Mouse (Mus musculus) kidney, embryonic 14.5 days (tissue): ENCODE data around the gene Syne1. TPM values are rescaled to one million over a fixed set of nuclear protein-coding genes. Genes with fewer than 3 reads are reported as not detected.
A peak's percentile ranks its signal among the peaks of the same experiment; 100 is the strongest.

Experiments
- ATAC-seq: fragments of 200-750 bp; cut with Nextera tagmentation; 2 replicates; pipeline ENCODE4 v1.8.0; 2017; ENCODE audit warnings: moderate number of reproducible peaks, mild to moderate bottlenecking, moderate TSS enrichment, moderate library complexity; ENCODE audit not compliant: low FRiP score, low TSS enrichment
- H3K27ac ChIP-seq: fragments of 300-500 bp; sonication (generic); 2 replicates; pipeline ENCODE4 v1.5.1; 2014; ENCODE audit warnings: low read depth, mild to moderate bottlenecking, low read length, moderate library complexity, mixed read lengths
- H3K27me3 ChIP-seq: fragments of 300-500 bp; sonication (generic); 2 replicates; pipeline ENCODE4 v1.6.1; 2014; ENCODE audit warnings: mild to moderate bottlenecking, low read length; ENCODE audit not compliant: control insufficient read depth, insufficient read depth
- H3K36me3 ChIP-seq: fragments of 300-500 bp; sonication (generic); 2 replicates; pipeline ENCODE4 v1.6.1; 2014; ENCODE audit warnings: low read length, mixed read lengths; ENCODE audit not compliant: control insufficient read depth, insufficient read depth
- H3K4me1 ChIP-seq: fragments of 300-500 bp; sonication (generic); 2 replicates; pipeline ENCODE4 v1.6.1; 2014; ENCODE audit warnings: low read length, mixed read lengths; ENCODE audit not compliant: control insufficient read depth, insufficient read depth
- H3K4me2 ChIP-seq: fragments of 300-500 bp; sonication (generic); replicated peaks from 2 replicates; pipeline ENCODE4 v1.6.1; 2014; ENCODE audit warnings: low read depth, mild to moderate bottlenecking, low read length
- H3K4me3 ChIP-seq: fragments of 300-500 bp; sonication (generic); 2 replicates; pipeline ENCODE4 v1.5.1; 2014; ENCODE audit warnings: mild to moderate bottlenecking, low read length
- H3K9ac ChIP-seq: fragments of 300-500 bp; sonication (generic); 2 replicates; pipeline ENCODE4 v1.6.1; 2014; ENCODE audit warnings: low read depth, mild to moderate bottlenecking, low read length, moderate library complexity
- H3K9me3 ChIP-seq: fragments of 300-500 bp; sonication (generic); 2 replicates; pipeline ENCODE4 v1.6.1; 2016; ENCODE audit warnings: low read length; ENCODE audit not compliant: control insufficient read depth
- WGBS: fragments of 180-500 bp; shearing (Covaris S2); extraction: QIAGEN DNeasy Blood & Tissue Kit; methylation state at CpG from one replicate; pipeline ENCODE4 v1.1.7; 2014; 5-methylcytosine and 5-hydroxymethylcytosine counted together
- polyA plus RNA-seq: library from polyadenylated mRNA; unstranded; fragments of >200 nt; fragmentation: Nextera tagmentation; extraction: Ambion mirVana; gene quantifications from 2 replicates; pipeline ENCODE4 v1.2.1, GENCODE M21; 2014

Gene Syne1
- 3.6 and 5.8 TPM in 2 replicates for polyA plus RNA-seq

DNA sequence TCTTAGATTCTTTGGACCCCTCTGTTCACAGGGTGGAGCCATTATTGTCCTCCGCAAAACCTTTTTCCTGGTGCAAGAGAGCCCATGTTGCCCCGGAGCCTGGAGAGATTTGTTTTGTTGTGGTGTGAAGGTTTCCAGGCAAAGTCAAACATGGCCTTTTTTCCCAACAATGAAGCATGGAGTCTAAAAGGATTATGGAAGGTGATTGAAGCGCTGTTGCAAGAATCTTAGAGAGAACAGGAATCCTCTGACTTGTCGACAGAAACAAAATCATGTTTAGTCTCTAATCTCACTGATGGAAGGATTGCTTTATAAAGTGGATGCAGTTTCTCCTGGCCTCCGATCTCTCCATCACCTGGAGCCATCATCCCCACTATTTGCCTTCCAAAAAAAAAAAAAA lies at the start of gene Syne1:
Gene Syne1 (minus strand): TSS at position 101 of the 400 bp plus-strand sequence.
- no peak for ATAC-seq
- WGBS = 83% methylated on average over 5 of the region's 5 CpGs
- Histone ChIP-seq H3K9me3 (no peaks in the 10 kb centered on the region), H3K27me3 (peaks cover 3% of the 10 kb centered on the region; the same call in 1 of the 2 replicates), H3K36me3 (no peaks in the 10 kb centered on the region), H3K4me3 (peak within 1 kb of the TSS; percentile 50), H3K4me2 (peak within 1 kb of the TSS; percentile 92), H3K27ac (no peak within 1 kb of the TSS), H3K4me1 (peaks cover 9% of the 10 kb centered on the region; the same call in 1 of the 2 replicates), H3K9ac (peak within 1 kb of the TSS; percentile 51)

DNA sequence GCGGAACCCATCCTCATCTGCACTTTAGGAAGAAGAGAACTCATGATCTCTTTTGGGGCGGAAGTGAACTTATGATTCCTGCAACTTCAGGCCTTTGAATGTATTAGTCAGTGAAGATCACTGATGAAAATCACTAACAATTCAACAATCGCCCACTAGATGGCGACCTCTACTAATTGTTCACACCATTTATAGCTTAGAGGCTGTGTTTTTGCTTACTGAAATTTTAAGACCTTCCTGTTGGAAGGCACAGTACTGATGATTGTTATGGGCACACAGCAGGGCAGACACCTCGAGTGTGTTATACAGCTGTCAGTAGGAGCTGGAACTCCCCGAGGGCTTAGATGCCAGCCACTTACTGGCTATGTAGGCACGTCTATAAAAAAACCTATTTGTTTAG lies 48.8 kb upstream of the Syne1 start:
- Histone ChIP-seq H3K36me3 (no peaks in the 10 kb centered on the region), H3K9me3 (no peaks in the 10 kb centered on the region), H3K4me3 (no peak overlapping the region), H3K27me3 (no peaks in the 10 kb centered on the region), H3K9ac (no peak overlapping the region), H3K4me2 (no peak overlapping the region), H3K27ac (no peak overlapping the region), H3K4me1 (no peaks in the 10 kb centered on the region)
- peak; percentile 79 for ATAC-seq
- 19% methylated on average over 7 of the region's 7 CpGs for WGBS

GRCm38 (mm10) chr10:5596559-5596958 lies 45.3 kb upstream of the Syne1 start:
- Histone ChIP-seq H3K27ac (no peak overlapping the region), H3K4me1 (no peaks in the 10 kb centered on the region), H3K27me3 (no peaks in the 10 kb centered on the region), H3K4me3 (no peak overlapping the region), H3K36me3 (no peaks in the 10 kb centered on the region), H3K4me2 (no peak overlapping the region), H3K9me3 (no peaks in the 10 kb centered on the region), H3K9ac (no peak overlapping the region)
- 61% methylated on average over 6 of the region's 6 CpGs for WGBS
- ATAC-seq = no peak

- H3K4me3 ChIP-seq = peak overlapping the region; percentile 16
- H3K27ac ChIP-seq = no peak overlapping the region
- no peak overlapping the region for H3K9ac ChIP-seq
- no peaks in the 10 kb centered on the region for H3K27me3 ChIP-seq
- no peaks in the 10 kb centered on the region for H3K36me3 ChIP-seq
- no peak for ATAC-seq
- no peaks in the 10 kb centered on the region for H3K9me3 ChIP-seq
- 64% methylated on average over 5 of the region's 5 CpGs for WGBS
- no peaks in the 10 kb centered on the region for H3K4me1 ChIP-seq
- no peak overlapping the region for H3K4me2 ChIP-seq
Measured at GRCm38 (mm10) chr10:5594457-5594856, 43.2 kb upstream of the Syne1 start.

DNA sequence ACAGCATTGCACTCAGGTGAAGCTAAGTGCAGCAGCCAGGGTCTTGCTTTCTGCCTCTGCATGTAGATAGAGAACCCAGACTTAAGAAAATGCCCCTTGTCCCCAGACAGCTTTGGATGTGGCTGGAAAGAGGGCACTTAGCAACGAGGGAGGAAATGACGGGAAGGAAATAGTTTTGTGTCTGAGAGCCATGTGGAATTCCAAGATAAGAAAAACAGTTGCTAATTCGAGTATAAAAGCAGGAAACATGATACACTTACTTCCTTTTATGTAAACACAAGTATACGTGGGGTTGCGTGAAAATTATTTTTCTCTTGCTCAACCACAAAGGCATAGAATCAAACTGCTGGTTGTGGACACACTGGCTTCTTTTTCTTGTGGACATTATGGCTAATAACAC lies 42.2 kb upstream of the Syne1 start, which contains the start of gene Myct1:
Gene Myct1 (plus strand): TSS at position 312 of the 400 bp plus-strand sequence.
- no peak within 1 kb of the TSS for H3K27ac ChIP-seq
- no peaks in the 10 kb centered on the region for H3K9me3 ChIP-seq
- peak within 1 kb of the TSS; percentile 16 for H3K4me3 ChIP-seq
- no peak within 1 kb of the TSS for H3K4me2 ChIP-seq
- no peaks in the 10 kb centered on the region for H3K27me3 ChIP-seq
- no peaks in the 10 kb centered on the region for H3K4me1 ChIP-seq
- WGBS = 19% methylated on average over 5 of the region's 5 CpGs
- H3K9ac ChIP-seq = no peak within 1 kb of the TSS
- H3K36me3 ChIP-seq = no peaks in the 10 kb centered on the region
- ATAC-seq = no peak

- no peaks in the 10 kb centered on the region for H3K36me3 ChIP-seq
- no peak overlapping the region for H3K27ac ChIP-seq
- H3K9ac ChIP-seq = no peak overlapping the region
- no peak overlapping the region for H3K4me2 ChIP-seq
- ATAC-seq = no peak
- no peak overlapping the region for H3K4me3 ChIP-seq
- 72% methylated on average over 4 of the region's 4 CpGs for WGBS
- no peaks in the 10 kb centered on the region for H3K27me3 ChIP-seq
- H3K4me1 ChIP-seq = no peaks in the 10 kb centered on the region
- no peaks in the 10 kb centered on the region for H3K9me3 ChIP-seq
Measured at GRCm38 (mm10) chr10:5591996-5592395, 40.7 kb upstream of the Syne1 start.

GRCm38 (mm10) chr10:5591061-5591460 lies 39.8 kb upstream of the Syne1 start:
- Histone ChIP-seq H3K36me3 (no peaks in the 10 kb centered on the region), H3K9ac (no peak overlapping the region), H3K4me3 (no peak overlapping the region), H3K27ac (no peak overlapping the region), H3K9me3 (no peaks in the 10 kb centered on the region), H3K4me1 (no peaks in the 10 kb centered on the region), H3K27me3 (no peaks in the 10 kb centered on the region), H3K4me2 (no peak overlapping the region)
- ATAC-seq = no peak
- 87% methylated on average over 2 of the region's 2 CpGs for WGBS

DNA sequence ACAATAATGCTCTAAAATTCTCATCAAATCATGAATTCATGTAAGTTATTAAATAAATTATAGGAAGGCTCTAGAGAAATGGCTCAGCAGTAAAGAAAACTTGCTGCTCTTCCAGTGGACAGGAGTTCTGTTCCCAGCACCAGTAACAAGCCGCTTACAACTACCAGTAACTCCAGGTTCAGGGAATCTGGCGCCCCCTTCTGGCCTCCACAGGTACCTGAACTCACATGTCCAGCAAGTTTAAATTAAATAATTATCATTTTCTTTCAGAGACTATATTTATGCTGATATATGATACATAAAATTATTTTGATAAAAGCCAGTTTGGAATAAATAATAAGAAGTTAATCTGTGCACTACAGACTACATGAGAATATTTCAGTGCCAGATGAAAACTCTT lies 22.0 kb upstream of the Syne1 start:
- Histone ChIP-seq H3K9me3 (no peaks in the 10 kb centered on the region), H3K4me2 (no peak overlapping the region), H3K36me3 (no peaks in the 10 kb centered on the region), H3K27ac (no peak overlapping the region), H3K4me1 (no peaks in the 10 kb centered on the region), H3K9ac (no peak overlapping the region), H3K27me3 (no peaks in the 10 kb centered on the region), H3K4me3 (no peak overlapping the region)
- no peak for ATAC-seq
- WGBS = 61% methylated on average over 2 of the region's 2 CpGs

GRCm38 (mm10) chr10:5571332-5571731 lies 20.1 kb upstream of the Syne1 start:
- no peak overlapping the region for H3K4me3 ChIP-seq
- ATAC-seq = peak; percentile 66
- 10% methylated on average over 5 of the region's 5 CpGs for WGBS

More at GRCm38 (mm10) chr10:5571332-5571731, 20.1 kb upstream of the Syne1 start:
- Histone ChIP-seq H3K9me3 (no peaks in the 10 kb centered on the region), H3K4me1 (no peaks in the 10 kb centered on the region), H3K27me3 (no peaks in the 10 kb centered on the region), H3K4me2 (no peak overlapping the region), H3K27ac (no peak overlapping the region), H3K9ac (no peak overlapping the region), H3K36me3 (no peaks in the 10 kb centered on the region)
